Mouse (Mus musculus) megakaryocyte, embryonic 14.5 days (primary cell): ENCODE results near the gene Gm20865. TPM values are rescaled to one million over a fixed set of nuclear protein-coding genes. Genes with fewer than 3 reads are reported as not detected.
"Not testable (repeated sequence)": the region's sequence is repeated elsewhere in the genome, so short reads cannot be mapped to it uniquely, and the experiment has no call there.

Experiments used
- H3K27me3 ChIP-seq: replicated peaks from 2 replicates; pipeline ENCODE3; 2012; ENCODE audit warnings: inconsistent platforms
- H3K36me3 ChIP-seq: replicated peaks from 2 replicates; pipeline ENCODE3; 2012; ENCODE audit warnings: low read length, inconsistent platforms, mixed read lengths
- H3K4me1 ChIP-seq: 2 replicates; pipeline ENCODE4 v1.6.1; 2012; ENCODE audit warnings: inconsistent platforms
- H3K4me3 ChIP-seq: replicated peaks from 2 replicates; pipeline ENCODE3; 2012; ENCODE audit warnings: moderate library complexity, mild to moderate bottlenecking, inconsistent platforms
- H3K9me3 ChIP-seq: 2 replicates; pipeline ENCODE4 v1.6.1; 2012; ENCODE audit warnings: inconsistent platforms
- polyA plus RNA-seq: library from polyadenylated mRNA; stranded (reverse); fragments of >175 nt; gene quantifications from 2 replicates; pipeline ENCODE4 v1.2.3, GENCODE M21; 2012; ENCODE audit warnings: low replicate concordance; ENCODE audit not compliant: insufficient read depth

The Gm20865 gene
- polyA plus RNA-seq: not detected in 2 replicates

- not testable (repeated sequence) for H3K27me3 ChIP-seq, H3K4me3 ChIP-seq, H3K4me1 ChIP-seq, H3K36me3 ChIP-seq, H3K9me3 ChIP-seq
Observed at GRCm38 (mm10) chrY:21241275-21241674, at the start of gene Gm20865. Gene Gm20865, plus strand, starts transcription at chrY:21241575.

Other genes starting within 250 kb of the Gm20865 start
- not detected in 2 replicates for gene Gm29866, start 247.9 kb upstream of the Gm20865 start, polyA plus RNA-seq
- not detected in 2 replicates for gene Gm20909, start 77.0 kb upstream of the Gm20865 start, polyA plus RNA-seq